Mouse (Mus musculus): ENCODE measurements at regions not wholly inside any gene's neighbourhood (a gene's known extent, or its start where the extent isn't known, plus 50 kb on each side); places are given as distances from the start of the nearest gene placed in this dataset.
"Not testable (repeated sequence)": the region's sequence is repeated elsewhere in the genome, so short reads cannot be mapped to it uniquely, and the experiment has no call there.

DNA sequence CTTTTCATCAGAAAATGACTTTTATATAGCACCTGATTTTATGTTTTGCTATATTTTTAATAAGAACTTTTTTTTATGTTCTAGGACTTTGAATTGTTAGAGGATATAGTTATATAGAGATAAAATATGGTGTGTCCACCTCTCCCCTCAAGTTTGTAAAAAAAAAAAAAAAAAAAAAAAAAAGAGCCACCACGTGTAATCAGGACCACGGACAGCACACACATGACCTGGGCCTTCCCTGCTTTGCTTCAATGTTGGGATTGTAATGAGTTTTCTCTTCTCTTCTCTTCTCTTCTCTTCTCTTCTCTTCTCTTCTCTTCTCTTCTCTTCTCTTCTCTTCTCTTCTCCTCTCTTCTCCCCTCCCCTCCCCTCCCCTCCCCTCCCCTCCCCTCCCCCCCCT, 78.5 kb downstream of the 1700010I14Rik start:
- DNase-seq (ENCODE audit: low read depth, low spot score); CTCF ChIA-PET; ATAC-seq; H3K27me3 ChIP-seq; POLR2A ChIA-PET; in situ Hi-C loops (cut with MboI; ENCODE audit: low pct_unique_long_range_greater_than_20kb): not testable (repeated sequence)

GRCm38 (mm10) chr17:9068859-9069602, 80.9 kb downstream of the 1700010I14Rik start:
- ChIA-PET CTCF (no interaction called here), POLR2A (no interaction called here)
- ATAC-seq = no peak
- in situ Hi-C loops (cut with MboI; ENCODE audit: low pct_unique_long_range_greater_than_20kb) = no loop called here
- no peak for DNase-seq (ENCODE audit: low read depth, low spot score)
- H3K27me3 ChIP-seq = no peaks in the 10 kb centered on the region
- no peak for TF ChIP-seq CTCF (IDR thresholded peaks at IDR 0.05)

- ChIA-PET POLR2A (no interaction called here), CTCF (no interaction called here)
- in situ Hi-C loops (cut with MboI; ENCODE audit: low pct_unique_long_range_greater_than_20kb) = no loop called here
- no peak for TF ChIP-seq CTCF (IDR thresholded peaks at IDR 0.05)
- no peaks in the 10 kb centered on the region for H3K27me3 ChIP-seq
- DNase-seq (ENCODE audit: low read depth, low spot score) (no peak), ATAC-seq (no peak)
Measured at GRCm38 (mm10) chr17:9083629-9084028, 95.5 kb downstream of the 1700010I14Rik start.

- DNase-seq (ENCODE audit: low read depth, low spot score) (no peak), ATAC-seq (no peak)
- in situ Hi-C loops (cut with MboI; ENCODE audit: low pct_unique_long_range_greater_than_20kb) = no loop called here
- peaks cover 11% of the 10 kb centered on the region for H3K27me3 ChIP-seq
- ChIA-PET CTCF (no interaction called here), POLR2A (no interaction called here)
- TF ChIP-seq CTCF (IDR thresholded peaks at IDR 0.05) = no peak
Measured at GRCm38 (mm10) chr17:9127866-9128265, 139.7 kb downstream of the 1700010I14Rik start.

- in situ Hi-C loops (cut with MboI; ENCODE audit: low pct_unique_long_range_greater_than_20kb) = no loop called here
- peak; percentile 35 for TF ChIP-seq CTCF (IDR thresholded peaks at IDR 0.05)
- peaks cover 14% of the 10 kb centered on the region for H3K27me3 ChIP-seq
- ChIA-PET CTCF (no interaction called here), POLR2A (no interaction called here)
- DNase-seq (ENCODE audit: low read depth, low spot score) (no peak), ATAC-seq (no peak)
Measured at GRCm38 (mm10) chr17:9145605-9146223, 157.6 kb downstream of the 1700010I14Rik start.

DNA sequence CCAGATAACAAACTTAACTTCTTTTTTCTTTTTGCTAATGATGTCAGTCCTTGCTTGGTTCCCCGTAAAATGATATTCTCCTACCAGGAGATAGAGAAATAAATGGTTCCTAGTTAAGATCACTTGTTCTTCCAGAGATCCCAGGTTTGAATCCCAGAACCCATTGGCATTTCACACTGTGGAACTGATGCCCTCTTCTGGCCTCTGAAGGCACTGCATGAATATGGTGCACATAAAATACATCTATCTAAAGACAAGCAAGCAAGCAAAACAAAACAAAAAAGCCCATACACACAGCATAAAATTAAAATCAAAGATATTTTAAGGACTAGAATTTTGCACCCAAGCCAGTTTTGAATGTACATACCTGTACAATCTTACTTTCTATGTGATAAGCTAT, 162.5 kb downstream of the 1700010I14Rik start:
- CTCF ChIA-PET = no interaction called here
- peaks cover 26% of the 10 kb centered on the region for H3K27me3 ChIP-seq
- ATAC-seq (no peak), DNase-seq (ENCODE audit: low read depth, low spot score) (no peak)
- in situ Hi-C loops (cut with MboI; ENCODE audit: low pct_unique_long_range_greater_than_20kb) = loop anchor here (25.0 kb wide), 2 partner anchors 1162 to 1587 kb away; partner anchors contain the start of gene Qk
- POLR2A ChIA-PET = no interaction called here
- TF ChIP-seq CTCF (IDR thresholded peaks at IDR 0.05) = peak; percentile 56

- ChIA-PET CTCF (interaction anchor here (0.8 kb wide), 1 partner anchor 36 kb away, joined by 3 read pairs; no protein-coding TSS in a partner anchor), POLR2A (no interaction called here)
- DNase-seq (ENCODE audit: low read depth, low spot score) = no peak
- in situ Hi-C loops (cut with MboI; ENCODE audit: low pct_unique_long_range_greater_than_20kb) = loop anchor here (10.0 to 25.0 kb wide), 3 partner anchors 127 to 1575 kb away; partner anchors contain the start of gene Qk
- peaks cover 4% of the 10 kb centered on the region for H3K27me3 ChIP-seq
- TF ChIP-seq CTCF (IDR thresholded peaks at IDR 0.05) = no peak
- no peak for ATAC-seq
Measured at GRCm38 (mm10) chr17:9162148-9162547, 174.0 kb downstream of the 1700010I14Rik start.

DNA sequence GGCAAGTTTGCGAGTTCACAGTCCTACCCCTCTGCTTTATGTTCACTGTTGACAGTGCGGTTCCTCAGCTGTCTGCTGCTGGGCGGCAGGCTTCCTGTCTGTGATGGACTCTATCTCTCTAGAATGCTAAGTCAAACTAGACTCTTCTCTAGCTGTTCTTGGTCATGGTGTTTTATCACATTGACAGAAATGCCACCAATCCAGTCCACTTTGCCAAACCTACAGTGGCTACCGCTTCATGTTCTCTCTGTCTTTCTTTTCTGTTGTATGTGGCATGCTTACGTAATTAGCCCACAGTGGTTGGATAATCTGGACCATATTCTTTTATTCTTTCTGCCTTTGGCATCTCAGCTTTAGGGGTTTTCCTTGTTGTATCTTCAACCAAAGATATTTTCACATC, 174.5 kb downstream of the 1700010I14Rik start:
- DNase-seq (ENCODE audit: low read depth, low spot score) (no peak), ATAC-seq (no peak)
- in situ Hi-C loops (cut with MboI; ENCODE audit: low pct_unique_long_range_greater_than_20kb) = loop anchor here (10.0 to 25.0 kb wide), 3 partner anchors 128 to 1575 kb away; partner anchors contain the start of gene Qk
- ChIA-PET POLR2A (no interaction called here), CTCF (interaction anchor here (0.7 kb wide), 1 partner anchor 8 kb away, joined by 3 read pairs; no protein-coding TSS in a partner anchor)
- H3K27me3 ChIP-seq = peaks cover 4% of the 10 kb centered on the region
- TF ChIP-seq CTCF (IDR thresholded peaks at IDR 0.05) = no peak

GRCm38 (mm10) chr17:9163285-9163684, 175.2 kb downstream of the 1700010I14Rik start:
- POLR2A ChIA-PET = no interaction called here
- CTCF ChIA-PET = interaction anchor here (0.7 kb wide), 1 partner anchor 9 kb away, joined by 3 read pairs; no protein-coding TSS in a partner anchor
- ATAC-seq (no peak), DNase-seq (ENCODE audit: low read depth, low spot score) (no peak)
- in situ Hi-C loops (cut with MboI; ENCODE audit: low pct_unique_long_range_greater_than_20kb) = loop anchor here (10.0 to 25.0 kb wide), 3 partner anchors 128 to 1574 kb away; partner anchors contain the start of gene Qk
- TF ChIP-seq CTCF (IDR thresholded peaks at IDR 0.05) = no peak
- peaks cover 4% of the 10 kb centered on the region for H3K27me3 ChIP-seq

DNA sequence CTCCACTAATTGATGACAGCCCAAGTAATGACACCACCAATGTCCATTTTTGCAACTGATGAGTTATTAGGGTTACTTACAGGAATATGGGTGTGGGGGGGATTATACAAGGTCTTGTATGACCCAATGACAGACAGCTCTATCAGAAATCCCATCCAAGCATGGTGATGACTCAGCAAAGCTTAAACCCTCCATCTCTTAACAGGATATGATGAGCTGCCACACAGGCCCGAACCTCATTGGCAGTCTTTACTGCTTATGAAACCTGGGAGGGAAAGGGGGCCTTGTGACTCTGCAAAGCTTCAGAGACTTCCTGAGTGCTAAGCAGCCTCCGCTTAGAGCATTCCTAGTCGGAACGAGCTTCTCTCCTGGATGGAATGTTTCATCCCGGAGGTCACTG, 176.4 kb downstream of the 1700010I14Rik start:
- in situ Hi-C loops (cut with MboI; ENCODE audit: low pct_unique_long_range_greater_than_20kb) = loop anchor here (10.0 to 25.0 kb wide), 3 partner anchors 130 to 1573 kb away; partner anchors contain the start of gene Qk
- ATAC-seq (no peak), DNase-seq (ENCODE audit: low read depth, low spot score) (no peak)
- ChIA-PET CTCF (no interaction called here), POLR2A (interaction anchor here (0.5 kb wide), 1 partner anchor 18 kb away, joined by 5 read pairs; no protein-coding TSS in a partner anchor)
- H3K27me3 ChIP-seq = peaks cover 4% of the 10 kb centered on the region
- no peak for TF ChIP-seq CTCF (IDR thresholded peaks at IDR 0.05)

DNA sequence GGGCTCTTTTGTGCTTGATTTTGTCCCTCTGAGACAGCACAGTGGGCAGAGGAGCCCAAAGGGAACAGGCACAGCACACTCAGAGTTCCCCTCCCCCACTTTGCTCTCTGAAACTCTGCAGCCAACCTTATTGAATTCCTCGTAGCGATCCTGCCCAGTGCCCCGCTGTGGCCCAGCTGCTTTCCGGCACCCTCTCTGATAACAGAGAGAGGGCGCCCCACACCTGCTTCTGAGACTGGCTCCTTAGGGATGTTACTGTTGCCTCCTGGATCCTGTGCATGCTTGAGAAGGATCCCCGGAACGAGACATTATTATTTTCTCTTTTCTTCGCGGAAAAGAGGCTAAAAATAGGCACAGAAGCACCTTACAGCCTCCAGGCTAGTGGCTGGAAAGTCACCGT, 179.0 kb downstream of the 1700010I14Rik start:
- ChIA-PET CTCF (no interaction called here), POLR2A (no interaction called here)
- ATAC-seq (peak; percentile 78), DNase-seq (ENCODE audit: low read depth, low spot score) (no peak)
- in situ Hi-C loops (cut with MboI; ENCODE audit: low pct_unique_long_range_greater_than_20kb) = loop anchor here (10.0 to 25.0 kb wide), 3 partner anchors 132 to 1570 kb away; partner anchors contain the start of gene Qk
- peaks cover 8% of the 10 kb centered on the region for H3K27me3 ChIP-seq
- peak; percentile 65 for TF ChIP-seq CTCF (IDR thresholded peaks at IDR 0.05)

Measured in Patski (cell line).